Mouse (Mus musculus) right cerebral cortex, postnatal 25 days (tissue): ENCODE measurements around the gene Akt3.
A peak's percentile ranks its signal among the peaks of the same experiment; 100 is the strongest.

Experiments
- DNase-seq: peaks from one replicate; pipeline ENCODE4 v3.0.0; 2022

Akt3 gene

GRCm38 (mm10) chr1:177258034-177258342, at the start of gene Akt3:
Gene Akt3, minus strand, starts transcription at chr1:177258203.
- DNase-seq, result no peak

- DNase-seq, result peak; percentile 25
Measured at GRCm38 (mm10) chr1:177307549-177307948, 49.5 kb upstream of the Akt3 start.

- no peak for DNase-seq
Measured at GRCm38 (mm10) chr1:177298231-177298630, 40.2 kb upstream of the Akt3 start.

- no peak for DNase-seq
Measured at GRCm38 (mm10) chr1:177286764-177287163, 28.8 kb upstream of the Akt3 start.

- DNase-seq, result no peak
Measured at GRCm38 (mm10) chr1:177281925-177282324, 23.9 kb upstream of the Akt3 start.

DNA sequence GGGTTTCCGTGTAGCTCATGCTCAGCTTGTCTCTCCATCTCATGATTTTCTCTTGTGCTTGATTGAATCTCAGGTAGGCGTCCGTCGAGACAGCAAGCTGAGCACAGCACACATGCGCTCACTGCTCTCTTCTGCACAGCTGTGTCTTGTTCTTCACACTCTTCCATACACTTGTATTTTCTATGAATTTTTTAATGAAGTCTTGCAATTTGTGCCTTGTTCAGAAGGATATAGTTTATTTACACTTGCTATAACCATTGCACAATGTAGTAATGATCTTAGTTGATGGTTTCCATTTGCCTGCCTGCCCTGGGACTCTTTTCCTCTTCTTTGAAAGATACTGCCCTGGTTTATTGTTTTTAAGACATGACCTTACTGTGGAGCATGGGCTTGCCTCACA, 19.4 kb upstream of the Akt3 start:
- DNase-seq, result no peak

GRCm38 (mm10) chr1:177267645-177268044, 9.6 kb upstream of the Akt3 start:
- DNase-seq, result no peak

DNA sequence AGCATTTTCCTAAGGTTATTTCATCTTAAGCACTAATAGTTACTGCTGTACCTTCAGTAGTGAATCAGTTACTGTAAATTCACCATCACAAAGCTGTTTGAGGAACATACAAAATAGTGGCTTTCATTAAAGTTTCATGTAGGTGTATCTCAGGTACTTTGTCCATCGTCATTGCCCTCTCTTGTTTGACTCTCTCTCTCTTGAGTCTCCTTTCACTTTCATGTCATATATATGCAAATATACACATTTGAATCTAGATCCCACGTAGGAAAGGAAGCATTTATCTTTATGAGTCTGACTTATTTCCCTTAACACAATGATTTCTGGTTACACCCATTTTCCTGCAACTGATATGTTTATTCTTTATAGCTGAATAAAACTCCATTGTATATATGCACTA, 4.9 kb upstream of the Akt3 start:
- no peak for DNase-seq

- DNase-seq, result no peak
Measured at GRCm38 (mm10) chr1:177260796-177261195, 2.8 kb upstream of the Akt3 start.

DNA sequence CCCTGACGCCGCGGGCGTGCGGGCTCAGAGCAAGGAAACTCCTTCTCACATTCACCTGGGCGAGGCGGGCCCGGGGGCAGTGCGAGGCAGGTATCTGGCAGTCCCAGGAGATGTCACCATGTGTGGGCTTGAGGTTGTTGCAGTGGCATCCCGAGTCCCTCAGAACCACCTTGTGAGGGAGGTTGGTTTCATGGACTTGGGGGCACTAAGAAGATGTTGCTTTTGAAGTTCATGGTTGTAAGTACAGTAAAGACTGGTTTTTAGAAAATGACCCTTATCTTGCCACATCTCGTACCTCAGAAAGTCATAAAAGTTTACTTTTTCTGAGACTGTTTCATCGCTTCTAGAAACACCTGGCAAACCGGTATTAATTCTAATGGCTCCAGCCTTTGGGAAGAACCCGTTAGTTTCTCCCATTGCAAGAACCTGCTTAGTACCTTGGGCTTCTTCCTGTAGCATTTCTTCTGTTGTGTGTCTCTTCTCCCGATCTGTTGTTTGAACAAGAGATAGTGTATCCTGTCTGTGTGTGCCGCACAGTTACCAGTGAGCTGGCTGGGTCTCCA, 1.1 kb upstream of the Akt3 start:
- no peak for DNase-seq

DNA sequence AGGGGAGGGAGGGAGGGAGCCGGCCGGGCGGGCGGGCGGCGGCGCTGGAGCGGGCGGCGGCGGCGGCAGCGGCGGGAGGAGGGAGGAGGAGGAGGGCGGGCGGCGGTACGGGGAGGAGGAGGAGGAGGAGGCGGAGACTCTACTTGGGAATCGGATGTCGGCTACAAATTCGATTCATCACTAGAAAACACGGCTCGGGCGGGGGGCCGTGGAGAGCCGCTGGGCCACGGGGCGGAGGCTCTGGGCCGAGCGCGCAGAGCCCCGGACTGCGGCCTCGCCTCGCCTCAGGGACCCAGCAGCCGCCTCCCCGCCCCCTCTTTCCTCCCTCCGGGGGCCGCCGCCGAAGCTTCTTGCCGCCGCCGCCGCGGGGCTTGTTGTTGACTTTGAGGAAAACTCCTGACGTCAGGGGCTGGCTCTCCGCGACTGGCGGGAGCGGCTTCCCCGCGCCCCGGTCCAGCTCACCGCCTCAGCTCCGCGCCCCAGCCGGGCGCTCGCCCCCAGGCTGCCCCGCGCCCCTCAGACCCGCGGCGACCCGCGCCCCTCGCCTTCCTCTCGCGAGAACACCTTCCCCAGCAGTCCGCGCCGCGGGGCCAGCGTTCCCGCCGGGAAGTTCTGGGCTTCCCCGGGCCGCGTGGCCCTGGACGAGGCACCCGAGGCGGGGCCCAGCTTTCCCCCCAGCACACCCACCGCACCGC, 487 bp upstream of the Akt3 start:
- peak; percentile 81 for DNase-seq

DNA sequence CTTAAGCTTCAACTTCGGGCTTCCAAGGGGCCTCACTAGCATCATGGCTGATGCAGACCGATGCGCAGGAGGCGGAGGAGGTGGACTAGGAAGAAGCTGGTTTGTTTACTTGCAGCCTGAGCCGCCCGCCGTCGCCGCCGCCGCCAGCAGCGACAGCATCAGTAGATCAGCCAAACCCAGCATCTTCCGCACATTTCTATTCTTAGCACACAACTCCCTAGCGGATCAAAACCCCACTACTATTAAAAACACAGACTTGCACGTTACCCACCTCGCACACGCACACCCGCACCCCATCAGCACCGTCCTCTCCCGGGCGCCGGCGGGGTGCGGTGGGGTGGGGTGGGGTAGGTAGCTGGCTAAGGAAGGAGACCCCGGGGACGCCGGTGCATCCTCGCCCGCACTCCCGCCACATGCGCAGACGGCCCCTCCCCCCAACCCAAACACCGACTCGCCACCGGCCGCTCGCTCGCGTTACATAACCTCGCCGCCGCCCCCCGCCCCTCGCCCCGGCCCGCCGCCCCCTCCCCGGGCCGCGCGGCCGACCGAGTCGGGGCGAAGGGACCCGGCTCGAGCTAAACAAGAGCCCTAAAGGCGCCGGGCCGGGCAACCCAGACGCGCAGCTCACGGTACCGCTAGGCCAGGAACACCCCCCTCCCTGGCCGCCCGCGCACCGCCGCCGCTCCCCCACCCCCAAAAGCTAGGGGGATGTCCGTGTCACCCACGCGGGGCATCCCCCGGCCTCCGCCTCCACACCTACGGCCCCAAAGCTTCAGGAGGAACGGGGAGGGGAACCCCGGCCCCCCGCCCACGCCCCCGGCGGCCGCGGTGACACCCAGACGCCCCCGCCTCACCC, 597 bp downstream of the Akt3 start:
- DNase-seq, result peak; percentile 78

GRCm38 (mm10) chr1:177248638-177249037, 9.4 kb downstream of the Akt3 start:
- DNase-seq, result peak; percentile 12

GRCm38 (mm10) chr1:177238368-177238767, 19.6 kb downstream of the Akt3 start:
- no peak for DNase-seq

DNA sequence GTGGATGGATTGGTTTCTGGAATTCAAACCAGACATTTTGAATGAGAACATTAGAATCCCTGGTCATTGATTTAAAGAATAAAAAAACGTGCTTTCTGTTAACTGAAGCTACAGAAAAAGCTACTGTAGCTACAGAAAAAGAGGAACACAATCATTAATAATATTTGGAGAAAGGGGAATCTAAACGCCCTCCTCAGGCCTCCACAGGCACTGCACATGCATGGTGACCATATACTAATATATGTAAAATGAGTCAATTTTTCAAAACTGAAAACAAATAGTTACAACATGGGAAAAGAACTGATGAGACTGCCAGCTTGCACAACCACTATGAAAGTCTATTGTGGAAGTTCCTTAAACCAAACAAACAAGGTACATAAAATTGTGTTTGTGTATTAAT, 21.3 kb downstream of the Akt3 start:
- DNase-seq, result no peak

GRCm38 (mm10) chr1:177236249-177236648, 21.8 kb downstream of the Akt3 start:
- no peak for DNase-seq

- DNase-seq, result no peak
Measured at GRCm38 (mm10) chr1:177234462-177234861, 23.5 kb downstream of the Akt3 start.

GRCm38 (mm10) chr1:177231122-177231521, 26.9 kb downstream of the Akt3 start:
- no peak for DNase-seq

DNA sequence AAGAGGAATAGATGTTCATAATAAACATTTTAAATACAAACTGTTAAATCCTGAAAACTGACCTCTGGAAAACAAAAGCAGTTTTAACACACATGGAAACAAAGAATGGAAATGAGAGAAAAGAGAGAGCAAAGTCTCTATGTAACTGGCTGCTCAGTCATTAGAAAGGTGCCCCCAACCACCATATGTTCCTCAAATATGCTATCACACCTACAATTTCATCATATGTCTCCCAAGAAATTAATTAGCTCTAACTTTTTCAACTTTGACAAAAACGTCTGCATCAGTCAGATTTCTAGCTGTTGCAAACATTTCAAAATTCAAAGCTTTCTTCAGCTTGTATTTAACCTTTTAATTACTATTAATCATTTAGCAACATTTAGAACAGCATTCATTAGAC, 59.0 kb downstream of the Akt3 start:
- DNase-seq, result no peak

- DNase-seq, result no peak
Measured at GRCm38 (mm10) chr1:177195224-177195623, 62.8 kb downstream of the Akt3 start.

DNA sequence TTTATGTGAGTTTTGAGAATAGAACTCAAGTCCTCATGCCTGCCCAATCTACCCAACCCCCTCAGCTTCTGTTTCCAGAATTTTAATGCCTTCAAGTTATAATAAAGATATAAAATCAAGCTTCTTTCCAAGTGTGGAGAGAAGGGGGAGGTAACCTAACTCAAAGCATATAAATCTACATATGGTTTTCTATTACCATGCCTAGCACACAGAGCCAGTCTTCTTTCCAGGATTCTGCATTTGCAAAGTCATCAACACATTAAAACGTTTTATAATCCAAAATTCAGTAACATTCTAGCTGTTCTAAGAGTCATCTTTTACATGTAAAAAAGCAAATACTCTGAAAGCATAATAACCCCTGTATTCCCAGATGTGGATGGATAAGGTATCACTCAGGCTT, 63.7 kb downstream of the Akt3 start:
- no peak for DNase-seq

GRCm38 (mm10) chr1:177191623-177192022, 66.4 kb downstream of the Akt3 start:
- no peak for DNase-seq

DNA sequence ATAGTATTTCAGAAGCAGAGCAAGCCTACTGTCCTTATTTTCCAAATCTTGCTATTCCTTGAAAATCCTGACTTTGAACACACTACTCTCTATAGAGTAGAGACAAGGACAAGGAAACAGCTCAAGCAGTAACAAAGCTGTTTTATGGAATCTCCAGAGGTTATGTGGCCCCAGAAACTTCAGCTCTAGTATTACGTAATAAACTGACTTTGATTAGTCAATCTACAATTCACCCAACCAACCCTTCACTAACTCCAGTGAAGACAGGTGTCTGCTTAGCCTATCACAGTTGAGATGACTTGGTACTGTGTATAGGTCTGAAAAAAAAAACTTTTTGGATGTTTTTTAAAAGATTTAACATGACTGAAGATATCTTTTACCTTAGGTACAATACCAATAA, 67.6 kb downstream of the Akt3 start:
- DNase-seq, result no peak

- DNase-seq, result no peak
Measured at GRCm38 (mm10) chr1:177188708-177189107, 69.3 kb downstream of the Akt3 start.
